Mouse (Mus musculus): Measurements from ENCODE around the gene Fhod1. TPM values are rescaled to one million over a fixed set of nuclear protein-coding genes. Genes with fewer than 3 reads are reported as not detected.

Fhod1 gene
- polyA plus RNA-seq, 1 experiment, result 114 TPM

DNA sequence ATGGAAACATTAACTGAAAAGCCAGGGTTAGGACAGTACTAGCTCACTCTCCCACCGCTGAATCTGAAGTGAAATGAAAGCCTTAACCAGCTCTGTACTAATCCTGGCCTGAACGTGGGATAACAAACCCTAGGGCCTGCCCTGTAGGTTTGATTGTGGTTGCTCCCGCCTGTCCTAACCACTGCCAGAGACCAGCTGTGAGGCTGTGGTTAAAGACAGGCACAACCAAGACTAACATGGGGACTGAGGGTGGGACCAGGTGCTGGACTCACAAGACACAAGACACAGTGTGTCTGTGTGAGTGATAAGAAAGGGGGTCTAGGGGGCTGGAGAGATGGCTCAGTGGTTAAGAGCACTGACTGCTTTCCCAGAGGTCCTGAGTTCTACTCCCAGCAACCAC is 67.2 kb downstream of the Fhod1 start:
- 76% methylated on average over 3 of the region's 3 CpGs for WGBS
- DNase-seq, result no peak
- no peak overlapping the region for H3K4me3 ChIP-seq (replicated peaks; ENCODE audit: extremely low read depth, low read depth, low read length)
- TF ChIP-seq CTCF (IDR thresholded peaks at IDR 0.05; ENCODE audit: insufficient read depth, low read length) (no peak), POLR2A (IDR thresholded peaks at IDR 0.05; ENCODE audit: borderline replicate concordance, extremely low read depth, low read depth, low read length) (no peak)
- peaks cover 12% of the 10 kb centered on the region for H3K4me1 ChIP-seq (ENCODE audit: control insufficient read depth, insufficient read depth, low read length)

Other genes starting within 250 kb of the Fhod1 start
- not detected in 2 replicates for gene Ces4a, start 216.2 kb downstream of the Fhod1 start, polyA plus RNA-seq (2012; rRNA removed)
- 9.6 and 10.9 TPM in 2 replicates for gene Cbfb, start 177.3 kb downstream of the Fhod1 start, polyA plus RNA-seq (2012; rRNA removed)
- gene D230025D16Rik, start 122.8 kb downstream of the Fhod1 start, polyA plus RNA-seq (2012; rRNA removed), result 56.8 and 64.8 TPM in 2 replicates
- 35.5 and 39.2 TPM in 2 replicates for gene B3gnt9, start 92.8 kb downstream of the Fhod1 start, polyA plus RNA-seq (2012; rRNA removed)
- 21.3 and 23.8 TPM in 2 replicates for gene Tradd, start 83.3 kb downstream of the Fhod1 start, polyA plus RNA-seq (2012; rRNA removed)
- gene Fbxl8, start 83.3 kb downstream of the Fhod1 start, polyA plus RNA-seq (2012; rRNA removed), result 15.5 and 16.8 TPM in 2 replicates
- 20.3 and 22.1 TPM in 2 replicates for gene Hsf4, start 78.2 kb downstream of the Fhod1 start, polyA plus RNA-seq (2012; rRNA removed)
- gene Nol3, start 71.8 kb downstream of the Fhod1 start, polyA plus RNA-seq (2012; rRNA removed), result 10.7 and 11.8 TPM in 2 replicates
- gene 4931428F04Rik, start 58.1 kb downstream of the Fhod1 start, polyA plus RNA-seq (2012; rRNA removed), result 4.2 and 6.0 TPM in 2 replicates
- 49.2 and 57.5 TPM in 2 replicates for gene Exoc3l, start 51.9 kb downstream of the Fhod1 start, polyA plus RNA-seq (2012; rRNA removed)
- gene E2f4, start 50.3 kb downstream of the Fhod1 start, polyA plus RNA-seq (2012; rRNA removed), result 109 and 127 TPM in 2 replicates
- 39.2 and 50.3 TPM in 2 replicates for gene Elmo3, start 42.4 kb downstream of the Fhod1 start, polyA plus RNA-seq (2012; rRNA removed)
- gene Lrrc29, start 21.7 kb downstream of the Fhod1 start, polyA plus RNA-seq (2012; rRNA removed), result 7.6 and 13.2 TPM in 2 replicates
- gene Tmem208, start 21.6 kb downstream of the Fhod1 start, polyA plus RNA-seq (2012; rRNA removed), result 86.2 and 104 TPM in 2 replicates
- gene Slc9a5, start 890 bp upstream of the Fhod1 start, polyA plus RNA-seq (2012; rRNA removed), result 7.4 and 8.1 TPM in 2 replicates
- gene Plekhg4, start 25.3 kb upstream of the Fhod1 start, polyA plus RNA-seq (2012; rRNA removed), result 0.25 and 0.36 TPM in 2 replicates
- gene Kctd19, start 65.5 kb upstream of the Fhod1 start, polyA plus RNA-seq (2012; rRNA removed), result 0.27 and 0.32 TPM in 2 replicates
- gene Lrrc36, start 65.6 kb upstream of the Fhod1 start, polyA plus RNA-seq (2012; rRNA removed), result 5.5 and 7.5 TPM in 2 replicates
- 785 and 816 TPM in 2 replicates for gene Tppp3, start 123.6 kb upstream of the Fhod1 start, polyA plus RNA-seq (2012; rRNA removed)
- 130 and 133 TPM in 2 replicates for gene Zdhhc1, start 148.9 kb upstream of the Fhod1 start, polyA plus RNA-seq (2012; rRNA removed)
- gene Hsd11b2, start 170.8 kb upstream of the Fhod1 start, polyA plus RNA-seq (2012; rRNA removed), result 2.1 and 4.8 TPM in 2 replicates
- 101 and 121 TPM in 2 replicates for gene Atp6v0d1, start 218.1 kb upstream of the Fhod1 start, polyA plus RNA-seq (2012; rRNA removed)

Measured in lung, adult 2 months (tissue).